Mouse (Mus musculus) cortical plate, adult 2 months (tissue): ENCODE measurements at regions not wholly inside any gene's neighbourhood (a gene's known extent, or its start where the extent isn't known, plus 50 kb on each side); places are given as distances from the start of the nearest gene placed in this dataset.

ENCODE experiments used
- CTCF ChIP-seq: fragments of 200-500 bp; IDR thresholded peaks from 2 replicates; pipeline ENCODE4 v1.5.1; 2011; ENCODE audit warnings: mild to moderate bottlenecking, control low read depth, low read length; ENCODE audit not compliant: insufficient read depth; ENCODE audit errors: extremely low read depth
- POLR2A ChIP-seq: fragments of 200-500 bp; IDR thresholded peaks from 2 replicates; pipeline ENCODE4 v1.6.1; 2011; ENCODE audit warnings: mild to moderate bottlenecking, low read length, control low read depth; ENCODE audit not compliant: insufficient read depth; ENCODE audit errors: extremely low read depth

DNA sequence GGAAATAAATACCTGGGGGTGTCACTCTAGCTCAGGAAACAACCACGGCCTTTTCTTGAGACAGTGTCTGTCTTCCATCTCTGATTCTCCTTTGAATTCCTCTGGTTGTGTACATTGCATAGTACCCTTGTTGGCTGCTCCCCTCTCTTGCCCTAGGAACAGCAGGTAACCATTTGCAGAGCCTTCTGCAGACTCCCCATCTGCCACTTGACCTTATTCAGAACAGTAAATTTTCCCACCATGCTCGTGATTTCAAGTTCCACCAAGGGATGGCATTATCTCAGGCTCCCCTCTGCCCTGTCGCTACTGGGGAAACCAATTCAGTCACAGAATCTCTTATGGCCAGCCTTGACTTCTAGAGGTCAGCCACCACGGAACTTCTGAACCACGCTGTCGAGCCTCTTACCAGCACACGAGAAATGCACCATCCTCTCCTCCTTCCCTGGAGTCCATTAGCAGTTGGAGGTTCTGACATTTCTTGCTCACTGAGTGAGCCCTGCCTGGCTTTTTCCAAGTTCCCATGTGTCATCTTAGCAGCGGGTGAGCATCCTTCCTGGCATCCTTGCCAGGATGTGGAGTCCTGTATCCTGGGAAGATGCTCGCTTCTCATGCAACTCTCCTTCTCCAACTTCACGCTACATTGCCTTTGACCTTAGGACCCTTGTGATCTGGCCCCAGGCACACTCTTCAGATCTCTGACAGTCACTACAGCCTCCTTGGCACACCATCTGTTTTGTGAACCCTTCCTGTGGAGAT is 75.8 kb upstream of the Disp3 start:
- TF ChIP-seq CTCF, result no peak
- no peak for TF ChIP-seq POLR2A
